Mouse (Mus musculus) Patski (cell line): ENCODE results near the gene Sorbs2. TPM values are rescaled to one million over a fixed set of nuclear protein-coding genes. Genes with fewer than 3 reads are reported as not detected.

Experiments
- ATAC-seq: fragments of 100-300 bp; one replicate; pipeline ENCODE4 v1.8.0; 2021
- CTCF ChIA-PET: fragments of 350-600 bp; sonication (Branson Sonifier 250); formaldehyde crosslinking; loops from one replicate; lab custom pipeline; 2022; ENCODE audit warnings: inconsistent platforms; lab: Charles Lee
- POLR2A ChIA-PET: fragments of 350-600 bp; sonication (Branson Sonifier 250); formaldehyde crosslinking; loops from one replicate; lab custom pipeline; 2022; ENCODE audit warnings: antibody characterized with exemption, inconsistent platforms; lab: Charles Lee
- DNase-seq: peaks from one replicate; pipeline ENCODE4 v3.0.0-alpha.2; 2011; ENCODE audit warnings: low read depth, low spot score
- H3K27me3 ChIP-seq: fragments of 371-371 bp; one replicate; pipeline ENCODE4 v1.5.1; 2021
- CTCF ChIP-seq: fragments of 100-300 bp; IDR thresholded peaks from one replicate; pipeline ENCODE4 v1.5.1; 2021
- in situ Hi-C: fragments of 300-500 bp; cut with MboI; formaldehyde crosslinking; loops from 3 replicates; pipeline ENCODE4 v1.11.1; 2018; ENCODE audit warnings: low pct_unique_long_range_greater_than_20kb, mixed read lengths
- polyA plus RNA-seq: library from polyadenylated mRNA; unstranded; gene quantifications from one replicate; pipeline ENCODE4 v1.2.3, GENCODE M21; 2021

Sorbs2 gene
- polyA plus RNA-seq, 1 experiment from 2014 or later: 17.3 TPM

GRCm38 (mm10) chr8:45677854-45678241 lies 170.3 kb downstream of the Sorbs2 start:
- in situ Hi-C loops: no loop called here
- ATAC-seq: no peak
- ChIA-PET CTCF (no interaction called here), POLR2A (no interaction called here)
- no peaks in the 10 kb centered on the region for H3K27me3 ChIP-seq
- TF ChIP-seq CTCF: no peak
- no peak for DNase-seq

DNA sequence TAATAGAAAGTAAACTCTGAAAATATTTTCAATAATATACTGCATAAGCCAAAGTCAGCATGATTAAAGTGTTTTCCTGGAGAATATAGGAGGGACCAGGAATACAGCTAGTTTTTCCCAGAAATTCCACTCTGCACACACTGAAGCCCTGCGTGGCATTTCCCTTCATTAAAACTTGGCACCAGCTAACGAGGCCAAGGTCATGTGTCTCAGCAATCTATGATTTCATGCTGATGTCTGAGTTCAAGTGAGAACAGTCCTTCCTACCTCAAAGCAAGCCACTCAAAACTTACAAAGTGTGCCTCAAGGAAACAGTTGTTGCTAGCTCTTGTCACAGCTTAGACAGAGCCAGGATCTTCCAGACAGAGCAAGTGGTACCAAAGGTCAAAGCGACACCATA lies 173.6 kb downstream of the Sorbs2 start:
- no peak for DNase-seq

GRCm38 (mm10) chr8:45682845-45683383 lies 175.3 kb downstream of the Sorbs2 start:
- in situ Hi-C loops: no loop called here
- H3K27me3 ChIP-seq: no peaks in the 10 kb centered on the region
- no peak for TF ChIP-seq CTCF
- ATAC-seq (no peak), DNase-seq (no peak)
- POLR2A ChIA-PET: no interaction called here
- CTCF ChIA-PET: interaction anchor here (0.8 to 1.1 kb wide), 2 partner anchors 11 to 48 kb away, joined by 3 to 4 read pairs; no protein-coding TSS in a partner anchor

More for the DNA sequence above, 173.6 kb downstream of the Sorbs2 start:
- ChIA-PET CTCF (interaction anchor here (1.2 to 1.7 kb wide), 2 partner anchors 13 to 16 kb away, joined by 3 to 4 read pairs; no protein-coding TSS in a partner anchor), POLR2A (interaction anchor here (0.6 kb wide), 1 partner anchor 253 kb away, joined by 3 read pairs; the partner anchor contains the start of gene Ccdc110)
- no peak for ATAC-seq
- in situ Hi-C loops: no loop called here
- H3K27me3 ChIP-seq: no peaks in the 10 kb centered on the region
- no peak for TF ChIP-seq CTCF

DNA sequence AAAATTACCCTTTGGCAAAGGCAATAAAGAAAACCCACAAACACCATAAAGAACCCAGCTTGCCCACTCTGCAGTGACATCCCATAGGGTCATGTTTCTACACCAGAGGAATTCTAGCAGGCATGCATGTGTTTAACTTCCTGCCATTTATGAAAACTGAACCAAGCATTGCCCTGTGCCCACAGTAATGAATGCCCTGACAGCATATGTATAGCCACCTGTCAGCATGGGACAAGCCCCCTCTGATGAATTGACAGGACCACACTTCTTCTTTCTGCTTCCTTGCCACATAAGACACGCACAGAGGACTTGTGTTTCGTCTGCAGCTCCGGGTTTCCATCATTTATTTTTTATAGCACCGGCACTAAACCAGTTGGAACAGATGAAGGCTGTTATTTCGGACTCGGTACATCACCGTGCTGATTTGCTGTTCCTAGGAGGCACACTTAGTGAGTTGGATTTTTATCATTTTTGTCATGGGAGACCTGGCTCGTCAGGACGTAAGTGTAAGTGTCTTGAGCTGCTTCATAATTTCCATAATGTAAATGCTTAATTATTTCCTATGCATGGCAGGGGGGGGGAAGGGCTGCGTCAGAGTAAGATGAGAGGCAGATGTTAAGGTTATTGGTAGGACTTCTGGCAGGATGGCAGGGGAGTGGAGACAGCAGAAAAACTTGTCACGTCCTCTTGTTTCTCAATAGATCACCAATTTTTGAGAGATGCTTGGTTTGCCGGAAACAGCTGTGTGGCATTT lies 180.5 kb downstream of the Sorbs2 start:
- CTCF ChIA-PET: interaction anchor here (1.3 kb wide), 1 partner anchor 19 kb away, joined by 3 read pairs; no protein-coding TSS in a partner anchor
- no peaks in the 10 kb centered on the region for H3K27me3 ChIP-seq
- POLR2A ChIA-PET: no interaction called here
- ATAC-seq (no peak), DNase-seq (no peak)
- in situ Hi-C loops: no loop called here
- TF ChIP-seq CTCF: no peak

- CTCF ChIA-PET: no interaction called here
- DNase-seq (no peak), ATAC-seq (no peak)
- H3K27me3 ChIP-seq: no peaks in the 10 kb centered on the region
- POLR2A ChIA-PET: no interaction called here
- TF ChIP-seq CTCF: no peak
- in situ Hi-C loops: no loop called here
Measured at GRCm38 (mm10) chr8:45689611-45690207, 182.1 kb downstream of the Sorbs2 start.

- no peak for TF ChIP-seq CTCF
- H3K27me3 ChIP-seq: no peaks in the 10 kb centered on the region
- POLR2A ChIA-PET: no interaction called here
- DNase-seq: no peak
- no peak for ATAC-seq
- CTCF ChIA-PET: interaction anchor here (1.0 to 1.5 kb wide), 2 partner anchors 27 to 100 kb away, joined by 3 to 4 read pairs; no protein-coding TSS in a partner anchor
- in situ Hi-C loops: no loop called here
Measured at GRCm38 (mm10) chr8:45700100-45700499, 192.5 kb downstream of the Sorbs2 start.

DNA sequence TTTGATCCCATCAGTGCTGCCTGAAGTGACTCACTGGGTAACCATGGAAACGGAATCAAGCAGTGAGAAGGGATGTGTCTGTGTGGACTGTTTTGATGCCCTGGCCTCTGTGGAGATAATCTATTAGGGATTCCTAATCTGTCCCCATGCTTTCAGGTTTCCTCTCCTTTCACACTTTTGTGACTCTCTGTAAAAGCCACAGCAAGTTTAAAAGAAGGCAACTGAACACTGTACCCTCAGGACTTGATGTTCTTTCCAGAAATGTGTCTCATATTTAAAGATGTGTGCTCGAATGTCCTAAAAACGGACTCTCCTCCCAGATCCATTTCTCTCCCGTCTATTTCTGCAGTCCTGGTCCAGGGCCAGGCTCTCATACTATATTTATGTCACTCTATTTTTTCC lies 196.1 kb downstream of the Sorbs2 start:
- TF ChIP-seq CTCF: no peak
- in situ Hi-C loops: no loop called here
- ATAC-seq: no peak
- no peaks in the 10 kb centered on the region for H3K27me3 ChIP-seq
- ChIA-PET CTCF (no interaction called here), POLR2A (no interaction called here)
- DNase-seq: no peak

- in situ Hi-C loops: no loop called here
- CTCF ChIA-PET: interaction anchor here (0.7 to 1.3 kb wide), 2 partner anchors 12 to 35 kb away, joined by 3 read pairs; no protein-coding TSS in a partner anchor
- H3K27me3 ChIP-seq: no peaks in the 10 kb centered on the region
- TF ChIP-seq CTCF: no peak
- POLR2A ChIA-PET: no interaction called here
- DNase-seq (no peak), ATAC-seq (no peak)
Measured at GRCm38 (mm10) chr8:45709098-45709497, 201.5 kb downstream of the Sorbs2 start.

- POLR2A ChIA-PET: interaction anchor here (0.6 kb wide), 1 partner anchor 70 kb away, joined by 3 read pairs; no protein-coding TSS in a partner anchor
Measured at GRCm38 (mm10) chr8:45709734-45710133, 202.1 kb downstream of the Sorbs2 start.

DNA sequence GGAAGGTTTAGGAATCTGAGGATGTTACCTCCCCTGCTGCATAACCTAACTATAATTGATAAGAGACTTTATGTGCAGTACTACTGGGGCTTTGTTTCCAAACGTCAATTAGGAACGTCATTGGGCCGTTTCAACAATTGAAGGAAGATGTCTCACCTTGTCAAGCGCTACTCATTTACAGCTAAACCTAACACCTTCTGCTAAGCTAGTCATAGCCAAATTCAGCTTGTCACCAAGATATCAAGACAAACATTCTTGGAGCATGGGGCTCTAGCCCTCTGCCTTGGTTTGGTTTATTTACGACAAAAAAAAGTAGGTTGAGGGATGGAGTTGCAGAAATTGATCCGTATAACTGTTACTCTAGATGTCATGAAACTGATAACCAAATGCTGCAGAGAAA lies 205.0 kb downstream of the Sorbs2 start:
- H3K27me3 ChIP-seq: no peaks in the 10 kb centered on the region
- DNase-seq: no peak
- ChIA-PET CTCF (interaction anchor here (1.3 kb wide), 1 partner anchor 85 kb away, joined by 4 read pairs; no protein-coding TSS in a partner anchor), POLR2A (no interaction called here)
- in situ Hi-C loops: no loop called here
- ATAC-seq: no peak
- TF ChIP-seq CTCF: no peak

More at GRCm38 (mm10) chr8:45709734-45710133, 202.1 kb downstream of the Sorbs2 start:
- DNase-seq (peak; percentile 57), ATAC-seq (peak; percentile 62)
- no peak for TF ChIP-seq CTCF
- in situ Hi-C loops: no loop called here
- no peaks in the 10 kb centered on the region for H3K27me3 ChIP-seq
- CTCF ChIA-PET: no interaction called here
